Comparison of ENCODE assay signal across 8 mouse cellular contexts in genomic region chr4:40269430-40270032, GRCm38 (mm10). TPM values are rescaled to one million over a fixed set of nuclear protein-coding genes. Genes with fewer than 3 reads are reported as not detected.
DNase-seq lines count a peak whose midpoint lies in the region; ATAC-seq lines count a peak whose summit lies in the region.

Gene Smim27, plus strand, starts transcription at chr4:40269579.
Gene Topors, minus strand, starts transcription at chr4:40269850.

- H3K4me3 ChIP-seq in hindbrain, embryonic 16.5 days (ENCODE audit: low read length), result peak within 1 kb of the TSS; percentile 92
- H3K4me3 ChIP-seq in macrophage (ENCODE audit: inconsistent target), result peak within 1 kb of the TSS; percentile 98

- peaks cover 2% of the 10 kb centered on the region; the same call in 1 of the 2 replicates for H3K36me3 ChIP-seq in hindbrain, embryonic 16.5 days (ENCODE audit: control insufficient read depth, insufficient read depth, low read length)
- H3K36me3 ChIP-seq in macrophage (ENCODE audit: inconsistent target), result peaks cover 16% of the 10 kb centered on the region

- ATAC-seq in hindbrain, embryonic 16.5 days, result peak; percentile 95

- peak; percentile 94 for DNase-seq in WW6 (ENCODE audit: low read depth, low spot score)
- DNase-seq in cerebellum, postnatal 4 days (ENCODE audit: low spot score in 2 of 2), result peak; percentile 74 to 88
- DNase-seq in gastrocnemius, adult 18-20 months (ENCODE audit: low spot score), result peak; percentile 95
- DNase-seq in left cerebral cortex, adult 18-20 months (ENCODE audit: low spot score in 2 of 2), result peak; percentile 94 to 96
- DNase-seq in right cerebral cortex, adult 18-20 months, result peak; percentile 96
- peak; percentile 72 for DNase-seq in urinary bladder, postnatal 10 days (ENCODE audit: low spot score)

- H3K9me3 ChIP-seq in hindbrain, embryonic 16.5 days (ENCODE audit: control insufficient read depth, low read length), result no peaks in the 10 kb centered on the region

- H3K4me1 ChIP-seq in hindbrain, embryonic 16.5 days (ENCODE audit: control insufficient read depth, insufficient read depth, low read depth, low read length), result peaks cover 18% of the 10 kb centered on the region

- H3K27me3 ChIP-seq in hindbrain, embryonic 16.5 days (replicated peaks; ENCODE audit: control insufficient read depth, insufficient read depth, low read length), result no peaks in the 10 kb centered on the region

- under 1% methylated on average over 38 of the region's 38 CpGs for WGBS in hindbrain, embryonic 16.5 days
- 2% methylated on average over 38 of the region's 38 CpGs for WGBS in macrophage (ENCODE audit: missing documents)

- peaks cover 60% of the 10 kb centered on the region for H3K79me2 ChIP-seq in macrophage (ENCODE audit: inconsistent target)

- peak within 1 kb of the TSS; percentile 91 for H3K4me2 ChIP-seq in hindbrain, embryonic 16.5 days (ENCODE audit: low read length)

- H3K27ac ChIP-seq in hindbrain, embryonic 16.5 days (ENCODE audit: low read depth, low read length), result peak within 1 kb of the TSS; percentile 99
- peak within 1 kb of the TSS; percentile 96 for H3K27ac ChIP-seq in macrophage

- peak within 1 kb of the TSS; percentile 87 for H3K9ac ChIP-seq in hindbrain, embryonic 16.5 days (ENCODE audit: low read depth, low read length)

RNA-seq across cellular contexts. Expression of gene Smim27, which starts in this region (rescaled TPM):
- total RNA-seq in gastrocnemius, adult 18-20 months (2021), result 10 to 100 TPM; 45.8 to 47.7 TPM
- 12.5 TPM in 2 replicates for polyA plus RNA-seq in hindbrain, embryonic 16.5 days (2015; fragmentation: Nextera tagmentation; extraction: Ambion mirVana)
- total RNA-seq in left cerebral cortex, adult 18-20 months (2021), result 10 to 100 TPM; 12.6 to 13.6 TPM
- total RNA-seq in macrophage (2018; cell fraction: chromatin; rRNA removed), result 1 to 10 TPM in 13 of 26 experiments, under 1 TPM in 4, not detected in 9; 0.81 to 6.5 (median 2.3) TPM
- 10 to 100 TPM in 2 of 26 experiments, 1 to 10 TPM in 24; 4.4 to 22.0 (median 5.7) TPM for total RNA-seq in macrophage (2018; cell fraction: cytosol; rRNA removed)
- 1 to 10 TPM in 24 of 26 experiments, under 1 TPM in 1, not detected in 1; 0.60 to 7.3 (median 2.6) TPM for total RNA-seq in macrophage (2018; cell fraction: nucleus; rRNA removed)
- 0.82 to 5.0 TPM (median 4.7 TPM) in 3 replicates for polyA plus RNA-seq in macrophage (2018)

RNA-seq across cellular contexts. Expression of gene Topors, which starts in this region (rescaled TPM):
- total RNA-seq in gastrocnemius, adult 18-20 months (2021), result 1 to 10 TPM; 7.2 to 7.7 TPM
- 28.8 and 31.5 TPM in 2 replicates for polyA plus RNA-seq in hindbrain, embryonic 16.5 days (2015; fragmentation: Nextera tagmentation; extraction: Ambion mirVana)
- total RNA-seq in left cerebral cortex, adult 18-20 months (2021), result 10 to 100 TPM; 20.2 to 21.6 TPM
- total RNA-seq in macrophage (2018; cell fraction: chromatin; rRNA removed), result 10 to 100 TPM; 13.3 to 52.2 (median 26.9) TPM
- total RNA-seq in macrophage (2018; cell fraction: cytosol; rRNA removed), result 10 to 100 TPM; 26.0 to 49.3 (median 34.1) TPM
- 10 to 100 TPM; 15.4 to 55.4 (median 33.6) TPM for total RNA-seq in macrophage (2018; cell fraction: nucleus; rRNA removed)
- 31.6 to 53.7 TPM (median 31.7 TPM) in 3 replicates for polyA plus RNA-seq in macrophage (2018)

Comparison
In these comparisons a context has a peak if more than half of its experiments do, and no peak if none do; other contexts are left out.
1. Peak in every context shown above with its lines: DNase-seq, ATAC-seq, H3K4me3 ChIP-seq and H3K27ac ChIP-seq.